Mouse (Mus musculus) myocyte (in vitro differentiated cells): ENCODE results near the gene Acbd3.

Source experiments
- CEBPB ChIP-seq: IDR thresholded peaks from 2 replicates; pipeline ENCODE4 v1.6.1; 2011; ENCODE audit warnings: mild to moderate bottlenecking, moderate library complexity; ENCODE audit not compliant: poor library complexity, insufficient read depth, severe bottlenecking
- E2F4 ChIP-seq: IDR thresholded peaks from one replicate; pipeline ENCODE4 v1.6.1; 2011; ENCODE audit warnings: mild to moderate bottlenecking, control low read depth, moderate library complexity; ENCODE audit not compliant: insufficient read depth
- MAX ChIP-seq: IDR thresholded peaks from one replicate; pipeline ENCODE4 v1.6.1; 2011; ENCODE audit warnings: low read depth, mild to moderate bottlenecking, control low read depth
- MYOD1 ChIP-seq, 3 experiments: IDR thresholded peaks; one replicate each; pipeline ENCODE4 v1.6.1; 2011; ENCODE audit warnings: control low read depth in 2 of 3, low read depth in 2 of 3, mild to moderate bottlenecking in 2 of 3, moderate library complexity in 1 of 3; ENCODE audit not compliant: insufficient read length in 2 of 3, control insufficient read depth in 1 of 3
- MYOG ChIP-seq, 3 experiments: IDR thresholded peaks; one replicate each; pipeline ENCODE4 v1.6.1; 2011; ENCODE audit warnings: control low read depth in 2 of 3, low read depth in 2 of 3, mild to moderate bottlenecking in 2 of 3; ENCODE audit not compliant: insufficient read length in 2 of 3, control insufficient read depth in 1 of 3, insufficient read depth in 1 of 3
- POLR2A ChIP-seq: IDR thresholded peaks from one replicate; pipeline ENCODE4 v1.6.1; 2011; ENCODE audit warnings: low read depth, mild to moderate bottlenecking, control low read depth, moderate library complexity; ENCODE audit not compliant: insufficient read length
- POLR2AphosphoS2 ChIP-seq: IDR thresholded peaks from one replicate; pipeline ENCODE4 v1.6.1; 2011; ENCODE audit warnings: low read depth, control low read depth; ENCODE audit not compliant: insufficient read length
- REST ChIP-seq: IDR thresholded peaks from one replicate; pipeline ENCODE4 v1.6.1; 2011; ENCODE audit warnings: mild to moderate bottlenecking, control low read depth, moderate library complexity; ENCODE audit not compliant: insufficient read depth, insufficient read length
- TCF3 ChIP-seq: IDR thresholded peaks from one replicate; pipeline ENCODE4 v1.6.1; 2011; ENCODE audit warnings: low read depth, control low read depth; ENCODE audit not compliant: insufficient read length
- USF1 ChIP-seq: IDR thresholded peaks from one replicate; pipeline ENCODE4 v1.6.1; 2011; ENCODE audit warnings: low read depth, mild to moderate bottlenecking, control low read depth, moderate library complexity

DNA sequence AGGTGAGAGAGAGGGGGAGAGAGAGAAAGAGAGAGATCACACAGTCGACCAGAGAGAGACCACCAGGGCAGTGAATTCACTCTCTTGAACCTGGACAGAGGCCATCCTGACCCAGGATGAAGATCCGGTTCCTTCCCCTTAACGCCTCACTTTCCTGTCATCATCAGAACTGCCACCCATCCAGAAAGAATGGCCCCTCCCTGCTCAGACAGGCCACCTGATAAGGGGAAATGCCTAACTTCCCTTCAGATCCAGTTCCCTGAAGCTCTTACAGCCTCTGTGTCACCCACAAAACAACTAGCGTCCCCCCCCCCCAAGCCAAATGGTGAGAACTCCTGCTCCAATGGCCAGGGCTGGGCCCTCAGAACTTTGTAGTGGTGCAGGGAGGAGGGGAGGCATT is 45.9 kb downstream of the Acbd3 start:
- no peak for TF ChIP-seq E2F4
- TF ChIP-seq MAX = no peak
- no peak for TF ChIP-seq POLR2A
- no peak for TF ChIP-seq MYOG (IDR thresholded peaks at IDR 0.05; ENCODE audit: control insufficient read depth in 1 of 3, insufficient read depth in 1 of 3, insufficient read length in 2 of 3, low read depth in 2 of 3)
- TF ChIP-seq USF1 = no peak
- no peak for TF ChIP-seq POLR2AphosphoS2
- no peak for TF ChIP-seq CEBPB
- no peak for TF ChIP-seq REST
- TF ChIP-seq MYOD1 (IDR thresholded peaks at IDR 0.05; ENCODE audit: control insufficient read depth in 1 of 3, insufficient read length in 2 of 3, low read depth in 2 of 3) = no peak
- no peak for TF ChIP-seq TCF3
